Mouse (Mus musculus): ENCODE data around the gene Map3k3. TPM values are rescaled to one million over a fixed set of nuclear protein-coding genes. Genes with fewer than 3 reads are reported as not detected.

Map3k3 gene
- polyA plus RNA-seq, 1 experiment from 2014 or later: 4.8 TPM

- Histone ChIP-seq H3K4me3 (replicated peaks) (no peak overlapping the region), H3K27ac (no peak overlapping the region), H3K36me3 (no peaks in the 10 kb centered on the region; the same call in 1 of the 2 replicates), H3K4me2 (no peak overlapping the region), H3K27me3 (no peaks in the 10 kb centered on the region), H3K9me3 (replicated peaks) (no peaks in the 10 kb centered on the region), H3K9ac (no peak overlapping the region), H3K4me1 (replicated peaks) (peaks cover 59% of the 10 kb centered on the region)
- 69% methylated on average over 3 of the region's 3 CpGs for WGBS (ENCODE audit: insufficient replicate concordance)
- ATAC-seq (ENCODE audit: low read depth) (no peak), DNase-seq (no peak)
Measured at GRCm38 (mm10) chr11:106175081-106175480, 90.7 kb downstream of the Map3k3 start.

- ATAC-seq (ENCODE audit: low read depth): no peak
Measured at GRCm38 (mm10) chr11:106176372-106176771, 92.0 kb downstream of the Map3k3 start.

GRCm38 (mm10) chr11:106178036-106178782, 93.8 kb downstream of the Map3k3 start:
- peak overlapping the region; percentile 30 for H3K4me2 ChIP-seq

More at GRCm38 (mm10) chr11:106176372-106176771, 92.0 kb downstream of the Map3k3 start:
- H3K27me3 ChIP-seq: no peaks in the 10 kb centered on the region
- no peak overlapping the region for H3K4me3 ChIP-seq (replicated peaks)
- H3K36me3 ChIP-seq: no peaks in the 10 kb centered on the region
- H3K27ac ChIP-seq: no peak overlapping the region
- WGBS (ENCODE audit: insufficient replicate concordance): 44% methylated on average over 5 of the region's 5 CpGs
- H3K9me3 ChIP-seq (replicated peaks): no peaks in the 10 kb centered on the region
- DNase-seq: no peak
- H3K9ac ChIP-seq: no peak overlapping the region
- H3K4me2 ChIP-seq: no peak overlapping the region
- peaks cover 61% of the 10 kb centered on the region for H3K4me1 ChIP-seq (replicated peaks)

DNA sequence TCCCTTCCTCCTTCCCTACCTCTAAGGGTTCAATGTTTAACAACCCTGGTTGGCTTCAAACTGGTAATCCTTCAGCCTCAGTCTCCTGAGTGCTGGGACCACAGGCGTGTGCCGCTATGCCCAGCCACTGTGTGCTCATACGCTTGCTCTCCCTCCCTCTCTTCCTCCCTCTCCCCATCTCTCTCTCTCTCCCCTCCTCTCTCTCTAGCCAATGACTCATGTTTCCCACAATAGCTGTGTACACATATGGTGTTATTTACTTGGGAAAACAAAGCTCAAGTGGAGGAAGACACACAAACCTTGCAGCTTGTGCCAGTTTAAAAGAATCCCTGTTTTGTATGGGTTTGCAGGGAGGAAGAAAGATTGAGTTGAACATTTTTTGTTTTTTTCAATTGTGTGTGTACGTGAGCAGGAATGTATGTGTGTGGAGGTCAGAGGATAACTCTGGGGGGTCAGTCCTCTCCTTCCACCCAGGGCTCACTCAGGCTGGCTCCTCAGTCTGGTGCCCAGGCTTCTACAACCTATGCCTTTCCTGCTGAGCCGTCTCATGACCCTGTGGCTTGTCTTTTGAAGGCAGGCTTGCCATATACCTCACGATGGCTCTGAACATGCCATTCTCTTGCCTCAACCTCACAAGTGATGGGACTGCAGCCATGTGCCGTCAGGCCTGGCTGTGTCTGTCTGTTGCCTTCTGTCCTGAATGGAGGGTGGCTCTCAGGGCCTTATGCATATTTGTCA, 95.5 kb downstream of the Map3k3 start:
- no peak overlapping the region for H3K9ac ChIP-seq
- 75% methylated on average over 7 of the region's 7 CpGs for WGBS (ENCODE audit: insufficient replicate concordance)
- no peaks in the 10 kb centered on the region for H3K9me3 ChIP-seq (replicated peaks)
- no peak overlapping the region for H3K27ac ChIP-seq
- no peaks in the 10 kb centered on the region for H3K27me3 ChIP-seq
- H3K4me2 ChIP-seq: no peak overlapping the region
- no peak overlapping the region for H3K4me3 ChIP-seq (replicated peaks)
- H3K4me1 ChIP-seq (replicated peaks): peaks cover 51% of the 10 kb centered on the region
- DNase-seq: no peak
- no peaks in the 10 kb centered on the region for H3K36me3 ChIP-seq
- ATAC-seq (ENCODE audit: low read depth): no peak

More at GRCm38 (mm10) chr11:106178036-106178782, 93.8 kb downstream of the Map3k3 start:
- Histone ChIP-seq H3K4me3 (replicated peaks) (no peak overlapping the region), H3K9ac (0 out of 2 replicates have a peak overlapping the region, but pooled peaks have one; percentile 8), H3K27ac (peak overlapping the region; percentile 69), H3K4me1 (replicated peaks) (peaks cover 54% of the 10 kb centered on the region), H3K9me3 (replicated peaks) (no peaks in the 10 kb centered on the region), H3K27me3 (no peaks in the 10 kb centered on the region), H3K36me3 (no peaks in the 10 kb centered on the region)
- peak; percentile 96 for ATAC-seq (ENCODE audit: low read depth)
- 45% methylated on average over 5 of the region's 5 CpGs for WGBS (ENCODE audit: insufficient replicate concordance)
- peak; percentile 30 for DNase-seq

DNA sequence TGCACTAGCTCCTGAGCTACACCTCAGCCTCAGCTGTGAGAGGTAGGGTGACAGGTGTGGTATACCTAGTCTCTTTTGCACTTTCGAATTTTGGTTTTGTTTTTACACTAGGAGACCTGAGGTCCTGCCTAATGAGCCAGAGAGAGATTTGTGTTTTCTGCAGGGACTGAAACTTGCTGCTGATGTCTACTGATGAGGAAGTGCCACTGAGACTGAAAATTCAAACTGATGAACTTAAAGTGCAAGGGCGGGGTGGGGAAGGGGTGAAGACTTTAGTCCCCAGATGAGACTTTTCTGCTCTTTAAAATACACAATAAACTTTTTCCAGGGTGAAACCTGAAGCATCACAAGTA, 96.0 kb downstream of the Map3k3 start:
- no peaks in the 10 kb centered on the region for H3K9me3 ChIP-seq (replicated peaks)
- no peak overlapping the region for H3K4me2 ChIP-seq
- ATAC-seq (ENCODE audit: low read depth): no peak
- H3K27me3 ChIP-seq: no peaks in the 10 kb centered on the region
- no peaks in the 10 kb centered on the region for H3K36me3 ChIP-seq
- no peak overlapping the region for H3K9ac ChIP-seq
- H3K4me3 ChIP-seq (replicated peaks): no peak overlapping the region
- WGBS (ENCODE audit: insufficient replicate concordance): 65% methylated on average over 2 of the region's 2 CpGs
- H3K4me1 ChIP-seq (replicated peaks): peaks cover 46% of the 10 kb centered on the region
- no peak overlapping the region for H3K27ac ChIP-seq
- no peak for DNase-seq

- Histone ChIP-seq H3K4me2 (no peak overlapping the region), H3K4me3 (replicated peaks) (no peak overlapping the region), H3K9me3 (replicated peaks) (no peaks in the 10 kb centered on the region), H3K4me1 (replicated peaks) (peaks cover 12% of the 10 kb centered on the region), H3K27me3 (no peaks in the 10 kb centered on the region), H3K9ac (no peak overlapping the region), H3K36me3 (no peaks in the 10 kb centered on the region), H3K27ac (no peak overlapping the region)
- no peak for ATAC-seq (ENCODE audit: low read depth)
- DNase-seq: no peak
- 84% methylated on average over 4 of the region's 4 CpGs for WGBS (ENCODE audit: insufficient replicate concordance)
Measured at GRCm38 (mm10) chr11:106187326-106187725, 102.9 kb downstream of the Map3k3 start.

- peaks cover 29% of the 10 kb centered on the region for H3K4me1 ChIP-seq (replicated peaks)
- H3K27ac ChIP-seq: peak overlapping the region; percentile 95
- DNase-seq (no peak), ATAC-seq (ENCODE audit: low read depth) (no peak)
- H3K4me2 ChIP-seq: peak overlapping the region; percentile 92
- H3K27me3 ChIP-seq: no peaks in the 10 kb centered on the region
- H3K9me3 ChIP-seq (replicated peaks): no peaks in the 10 kb centered on the region
- H3K36me3 ChIP-seq: peaks cover 5% of the 10 kb centered on the region; the same call in 1 of the 2 replicates
- H3K4me3 ChIP-seq (replicated peaks): peak overlapping the region; percentile 78
- WGBS (ENCODE audit: insufficient replicate concordance): 81% methylated on average over 3 of the region's 3 CpGs
- H3K9ac ChIP-seq: peak overlapping the region; percentile 87; the same call in 1 of the 2 replicates
Measured at GRCm38 (mm10) chr11:106191716-106192115, 107.3 kb downstream of the Map3k3 start.

GRCm38 (mm10) chr11:106192241-106192640, 107.8 kb downstream of the Map3k3 start:
- DNase-seq: no peak
- H3K4me2 ChIP-seq: peak overlapping the region; percentile 92
- WGBS (ENCODE audit: insufficient replicate concordance): 31% methylated on average over 5 of the region's 5 CpGs
- peak overlapping the region; percentile 78 for H3K4me3 ChIP-seq (replicated peaks)
- no peaks in the 10 kb centered on the region for H3K27me3 ChIP-seq
- H3K4me1 ChIP-seq (replicated peaks): peaks cover 29% of the 10 kb centered on the region
- peak overlapping the region; percentile 87 for H3K9ac ChIP-seq
- H3K27ac ChIP-seq: peak overlapping the region; percentile 95
- peaks cover 9% of the 10 kb centered on the region for H3K36me3 ChIP-seq
- H3K9me3 ChIP-seq (replicated peaks): no peaks in the 10 kb centered on the region
- ATAC-seq (ENCODE audit: low read depth): no peak

DNA sequence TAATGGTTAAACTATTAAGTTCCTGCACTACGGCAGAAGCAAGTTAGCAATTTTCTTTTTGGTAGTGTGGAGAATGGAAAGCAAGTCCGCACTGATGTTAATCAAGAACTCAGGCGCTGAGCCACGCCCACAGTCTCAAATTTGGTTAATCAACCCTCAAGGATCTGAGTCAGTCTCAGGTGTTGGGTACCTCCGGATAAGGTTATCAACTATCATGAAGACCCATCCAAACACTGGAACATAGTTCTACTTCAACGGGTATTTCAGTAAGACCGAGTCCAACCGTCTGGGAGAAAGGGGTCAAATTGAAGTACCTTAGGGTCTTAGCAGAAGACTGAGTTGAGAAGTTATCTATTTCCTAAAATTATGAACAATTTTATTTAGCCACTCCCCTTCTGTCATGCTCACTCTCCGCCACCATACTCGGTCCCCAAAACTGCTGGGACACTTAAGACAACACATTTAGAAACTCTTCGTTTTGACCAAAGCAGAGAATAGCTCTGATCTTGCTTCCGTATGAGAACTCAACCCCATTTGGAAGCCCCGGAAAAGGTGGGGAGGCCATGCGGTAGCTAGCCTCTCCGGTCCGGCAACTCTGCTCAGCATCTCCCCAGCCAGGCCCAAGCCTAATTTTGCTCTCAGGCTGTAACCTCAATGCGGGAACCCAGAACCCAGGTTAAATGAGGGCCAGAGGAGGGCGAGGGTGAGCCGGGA, 108.4 kb downstream of the Map3k3 start:
- Histone ChIP-seq H3K4me2 (peak overlapping the region; percentile 92), H3K27ac (peak overlapping the region; percentile 95), H3K4me1 (replicated peaks) (peaks cover 30% of the 10 kb centered on the region), H3K4me3 (replicated peaks) (peak overlapping the region; percentile 78), H3K27me3 (no peaks in the 10 kb centered on the region), H3K36me3 (peaks cover 15% of the 10 kb centered on the region), H3K9ac (peak overlapping the region; percentile 87), H3K9me3 (replicated peaks) (no peaks in the 10 kb centered on the region)
- DNase-seq (peak; percentile 15), ATAC-seq (ENCODE audit: low read depth) (peak; percentile 47)
- WGBS (ENCODE audit: insufficient replicate concordance): 4% methylated on average over 19 of the region's 19 CpGs

GRCm38 (mm10) chr11:106193371-106194154, 109.2 kb downstream of the Map3k3 start:
- Histone ChIP-seq H3K27ac (peak overlapping the region; percentile 95), H3K4me3 (replicated peaks) (peak overlapping the region; percentile 78), H3K9me3 (replicated peaks) (no peaks in the 10 kb centered on the region), H3K9ac (peak overlapping the region; percentile 87), H3K36me3 (peaks cover 22% of the 10 kb centered on the region), H3K4me1 (replicated peaks) (peaks cover 37% of the 10 kb centered on the region), H3K27me3 (no peaks in the 10 kb centered on the region), H3K4me2 (peak overlapping the region; percentile 92)
- ATAC-seq (ENCODE audit: low read depth) (peak; percentile 97), DNase-seq (peak; percentile 97)
- WGBS (ENCODE audit: insufficient replicate concordance): under 1% methylated on average over 44 of the region's 44 CpGs

All from liver, embryonic 13.5 days (tissue).